Mouse (Mus musculus) heart, embryonic 10.5 days (tissue): ENCODE measurements around the gene Fgf16. TPM values are rescaled to one million over a fixed set of nuclear protein-coding genes. Genes with fewer than 3 reads are reported as not detected.

ENCODE experiments used
- DNase-seq: peaks from one replicate; pipeline ENCODE4 v3.0.0-alpha.2; 2017; ENCODE audit warnings: low spot score
- H3K27ac ChIP-seq: fragments of 300-500 bp; sonication (generic); 2 replicates; pipeline ENCODE4 v1.5.1; 2016; ENCODE audit warnings: mild to moderate bottlenecking
- H3K27me3 ChIP-seq: fragments of 300-500 bp; sonication (generic); 2 replicates; pipeline ENCODE4 v1.6.1; 2016; ENCODE audit warnings: mild to moderate bottlenecking; ENCODE audit not compliant: poor library complexity, insufficient read depth, severe bottlenecking
- H3K36me3 ChIP-seq: fragments of 300-500 bp; sonication (generic); 2 replicates; pipeline ENCODE4 v1.6.1; 2016; ENCODE audit warnings: mild to moderate bottlenecking, moderate library complexity
- H3K4me1 ChIP-seq: fragments of 300-500 bp; sonication (generic); 2 replicates; pipeline ENCODE4 v1.6.1; 2016; ENCODE audit warnings: mild to moderate bottlenecking
- H3K4me3 ChIP-seq: fragments of 300-500 bp; sonication (generic); 2 replicates; pipeline ENCODE4 v1.5.1; 2016; ENCODE audit warnings: mild to moderate bottlenecking, moderate library complexity
- H3K9me3 ChIP-seq: fragments of 300-500 bp; sonication (generic); 2 replicates; pipeline ENCODE4 v1.6.1; 2016; ENCODE audit warnings: mild to moderate bottlenecking, moderate library complexity
- WGBS: fragments of 180-500 bp; shearing (Covaris S2); methylation state at CpG from one replicate; pipeline ENCODE4 v1.1.7; 2016; 5-methylcytosine and 5-hydroxymethylcytosine counted together
- polyA plus RNA-seq: library from polyadenylated mRNA; unstranded; fragments of >200 nt; fragmentation: Nextera tagmentation; extraction: Ambion mirVana; gene quantifications from 2 replicates; pipeline ENCODE4 v1.2.1, GENCODE M21; 2016

Fgf16 gene
- polyA plus RNA-seq, 1 experiment from 2014 or later = not detected

GRCm38 (mm10) chrX:105773281-105773680 is 9.2 kb downstream of the Fgf16 start:
- WGBS = 71% methylated on average over 5 of the region's 5 CpGs
- DNase-seq = no peak
- Histone ChIP-seq H3K27ac (no peak overlapping the region), H3K9me3 (no peaks in the 10 kb centered on the region), H3K36me3 (no peaks in the 10 kb centered on the region), H3K27me3 (peaks cover 6% of the 10 kb centered on the region; the same call in 1 of the 2 replicates), H3K4me1 (peaks cover 3% of the 10 kb centered on the region; the same call in 1 of the 2 replicates), H3K4me3 (no peak overlapping the region)

- Histone ChIP-seq H3K4me3 (no peak overlapping the region), H3K4me1 (no peaks in the 10 kb centered on the region), H3K27me3 (no peaks in the 10 kb centered on the region; the same call in 1 of the 2 replicates), H3K27ac (no peak overlapping the region), H3K9me3 (no peaks in the 10 kb centered on the region), H3K36me3 (no peaks in the 10 kb centered on the region)
- WGBS = 62% methylated on average over 8 of the region's 8 CpGs
- no peak for DNase-seq
Observed at GRCm38 (mm10) chrX:105794806-105795403, 30.8 kb downstream of the Fgf16 start.

- no peak for DNase-seq
- Histone ChIP-seq H3K4me1 (no peaks in the 10 kb centered on the region), H3K36me3 (peaks cover 29% of the 10 kb centered on the region; the same call in 1 of the 2 replicates), H3K27me3 (no peaks in the 10 kb centered on the region; the same call in 1 of the 2 replicates), H3K4me3 (no peak overlapping the region), H3K9me3 (no peaks in the 10 kb centered on the region), H3K27ac (no peak overlapping the region)
- 84% methylated on average over 5 of the region's 5 CpGs for WGBS
Observed at GRCm38 (mm10) chrX:105824462-105824861, 60.4 kb downstream of the Fgf16 start.

Other genes starting within 250 kb of the Fgf16 start
- 128 and 140 TPM in 2 replicates for gene Atrx, start 165.1 kb downstream of the Fgf16 start, polyA plus RNA-seq
- gene Magt1, start 247.6 kb downstream of the Fgf16 start, polyA plus RNA-seq = 50.2 and 54.4 TPM in 2 replicates